Mouse (Mus musculus) spleen, adult 18-20 months (tissue): ENCODE measurements around the gene Pnpla8.
"Not testable (repeated sequence)": the region's sequence is repeated elsewhere in the genome, so short reads cannot be mapped to it uniquely, and the experiment has no call there.

ENCODE experiments used
- DNase-seq, 2 experiments: peaks; one replicate each; pipeline ENCODE4 v3.0.0; 2022; ENCODE audit warnings: mixed read lengths in 2 of 2

Pnpla8 gene

GRCm38 (mm10) chr12:44274125-44274835 lies 53.1 kb downstream of the Pnpla8 start:
- no peak for DNase-seq

GRCm38 (mm10) chr12:44280147-44280546 lies 59.0 kb downstream of the Pnpla8 start:
- DNase-seq = not testable (repeated sequence)

GRCm38 (mm10) chr12:44281534-44281933 lies 60.4 kb downstream of the Pnpla8 start:
- no peak for DNase-seq

GRCm38 (mm10) chr12:44283378-44283777 lies 62.2 kb downstream of the Pnpla8 start:
- DNase-seq = no peak

- DNase-seq = no peak
Measured at GRCm38 (mm10) chr12:44286992-44287391, 65.8 kb downstream of the Pnpla8 start.

- peak in 1 of 2 experiments; percentile 57 for DNase-seq
Measured at GRCm38 (mm10) chr12:44292281-44292680, 71.1 kb downstream of the Pnpla8 start.

GRCm38 (mm10) chr12:44300793-44301192 lies 79.6 kb downstream of the Pnpla8 start:
- DNase-seq = no peak

GRCm38 (mm10) chr12:44304012-44304411 lies 82.8 kb downstream of the Pnpla8 start:
- DNase-seq = no peak

GRCm38 (mm10) chr12:44304869-44305268 lies 83.7 kb downstream of the Pnpla8 start:
- no peak for DNase-seq

- DNase-seq = no peak
Measured at GRCm38 (mm10) chr12:44308221-44308620, 87.1 kb downstream of the Pnpla8 start.

- no peak for DNase-seq
Measured at GRCm38 (mm10) chr12:44315212-44315611, 94.0 kb downstream of the Pnpla8 start.

GRCm38 (mm10) chr12:44325091-44325490 lies 103.9 kb downstream of the Pnpla8 start:
- no peak for DNase-seq

- no peak for DNase-seq
Measured at GRCm38 (mm10) chr12:44327452-44327851, 106.3 kb downstream of the Pnpla8 start.

- DNase-seq = no peak
Measured at GRCm38 (mm10) chr12:44328381-44329315, 107.5 kb downstream of the Pnpla8 start, which contains the start of gene Nrcam. Gene Nrcam (plus strand): TSS chr12:44328885.

GRCm38 (mm10) chr12:44329316-44330215 lies 108.4 kb downstream of the Pnpla8 start:
- DNase-seq = no peak

- no peak for DNase-seq
Measured at GRCm38 (mm10) chr12:44330216-44330719, 109.1 kb downstream of the Pnpla8 start.

GRCm38 (mm10) chr12:44337136-44337640 lies 116.0 kb downstream of the Pnpla8 start:
- DNase-seq = no peak

GRCm38 (mm10) chr12:44338195-44338622 lies 117.0 kb downstream of the Pnpla8 start:
- DNase-seq = no peak

GRCm38 (mm10) chr12:44344075-44344474 lies 122.9 kb downstream of the Pnpla8 start:
- no peak for DNase-seq

- DNase-seq = no peak
Measured at GRCm38 (mm10) chr12:44345251-44345650, 124.1 kb downstream of the Pnpla8 start.

- DNase-seq = no peak
Measured at GRCm38 (mm10) chr12:44346143-44346542, 125.0 kb downstream of the Pnpla8 start.

- no peak for DNase-seq
Measured at GRCm38 (mm10) chr12:44355116-44355515, 133.9 kb downstream of the Pnpla8 start.
